Mouse (Mus musculus) CH12.LX (cell line): ENCODE measurements around the gene Kntc1. TPM values are rescaled to one million over a fixed set of nuclear protein-coding genes. Genes with fewer than 3 reads are reported as not detected.

Experiments used
- DNase-seq: peaks from one replicate; pipeline ENCODE4 v3.0.0-alpha.2; 2013; ENCODE audit errors: extremely low read depth
- H3K27ac ChIP-seq: 2 replicates; pipeline ENCODE4 v1.5.1; 2012; ENCODE audit warnings: low read depth, mild to moderate bottlenecking, control low read depth, moderate library complexity; ENCODE audit not compliant: insufficient read depth
- H3K27me3 ChIP-seq: replicated peaks from 2 replicates; pipeline ENCODE3; 2012; ENCODE audit warnings: inconsistent platforms
- H3K36me3 ChIP-seq, 2 experiments: replicated peaks in 1 of 2; 2 replicates each; pipeline versions ENCODE3 to v1.6.1; 2012; ENCODE audit warnings: inconsistent platforms in 1 of 2, low read length in 1 of 2, mild to moderate bottlenecking in 1 of 2, mixed read lengths in 1 of 2, moderate library complexity in 1 of 2; ENCODE audit not compliant: control insufficient read depth in 1 of 2, insufficient read depth in 1 of 2
- H3K4me1 ChIP-seq, 2 experiments: 2 replicates each; pipeline ENCODE4 v1.6.1; 2012; ENCODE audit warnings: inconsistent platforms in 1 of 2, moderate library complexity in 1 of 2; ENCODE audit not compliant: insufficient read depth in 2 of 2, control insufficient read depth in 1 of 2
- H3K4me2 ChIP-seq: 2 replicates; pipeline ENCODE4 v1.6.1; 2012; ENCODE audit warnings: low read depth, mild to moderate bottlenecking, control low read depth; ENCODE audit not compliant: poor library complexity, insufficient read depth, severe bottlenecking
- H3K4me3 ChIP-seq, 3 experiments: fragments of 150-350 bp in 1 of 3; sonication (generic) in 1 of 3; replicated peaks in 1 of 3; 2 replicates each; pipeline versions ENCODE3 to v1.5.1; 2011 to 2012; ENCODE audit warnings: low read depth in 2 of 3, low read length in 2 of 3, mild to moderate bottlenecking in 2 of 3, moderate library complexity in 2 of 3, control low read depth in 1 of 3, improper control_type of control experiment in 1 of 3, inconsistent platforms in 1 of 3, mixed read lengths in 1 of 3; ENCODE audit not compliant: poor library complexity in 1 of 3
- H3K79me2 ChIP-seq: replicated peaks from 2 replicates; pipeline ENCODE4 v1.6.1; 2012; ENCODE audit warnings: mild to moderate bottlenecking, moderate library complexity; ENCODE audit not compliant: control insufficient read depth, poor library complexity, insufficient read depth, severe bottlenecking; ENCODE audit errors: extremely low read depth
- H3K9ac ChIP-seq: 2 replicates; pipeline ENCODE4 v1.6.1; 2012; ENCODE audit warnings: low read depth, mild to moderate bottlenecking, control low read depth, moderate library complexity; ENCODE audit not compliant: insufficient read depth
- H3K9me3 ChIP-seq: replicated peaks from 2 replicates; pipeline ENCODE3; 2012; ENCODE audit warnings: low read length, inconsistent platforms, mixed read lengths
- BHLHE40 ChIP-seq: IDR thresholded peaks from 2 replicates; pipeline ENCODE4 v1.6.1; 2011; ENCODE audit warnings: mild to moderate bottlenecking, low read depth, low read length, improper control_type of control experiment
- CHD2 ChIP-seq: IDR thresholded peaks from 2 replicates; pipeline ENCODE4 v1.6.1; 2011; ENCODE audit warnings: low read length, improper control_type of control experiment
- CTCF ChIP-seq, 2 experiments: IDR thresholded peaks in 1 of 2; conservative IDR thresholded peaks in 1 of 2; 2 replicates each; pipeline ENCODE4 v1.5.1; 2011 to 2012; ENCODE audit warnings: low read depth in 2 of 2, low read length in 2 of 2, improper control_type of control experiment in 1 of 2, inconsistent platforms in 1 of 2, mild to moderate bottlenecking in 1 of 2, moderate library complexity in 1 of 2
- GABPA ChIP-seq: IDR thresholded peaks from 2 replicates; pipeline ENCODE4 v1.6.1; 2012; ENCODE audit warnings: low read depth, low read length, improper control_type of control experiment, inconsistent platforms; ENCODE audit not compliant: insufficient replicate concordance
- IRF4 ChIP-seq: IDR thresholded peaks from 2 replicates; pipeline ENCODE4 v1.6.1; 2014; ENCODE audit warnings: low read depth, mild to moderate bottlenecking, inconsistent platforms, low read length, improper control_type of control experiment
- JUN ChIP-seq: IDR thresholded peaks from 2 replicates; pipeline ENCODE4 v1.6.1; 2011; ENCODE audit warnings: low read depth, mild to moderate bottlenecking, low read length, improper control_type of control experiment, moderate library complexity; ENCODE audit not compliant: insufficient read depth
- JUND ChIP-seq: conservative IDR thresholded peaks from 2 replicates; pipeline ENCODE4 v1.6.1; 2011; ENCODE audit warnings: low read depth, low read length, improper control_type of control experiment
- KAT2A ChIP-seq: IDR thresholded peaks from 2 replicates; pipeline ENCODE4 v1.6.1; 2012; ENCODE audit warnings: low read length, improper control_type of control experiment, inconsistent platforms; ENCODE audit not compliant: insufficient replicate concordance
- MAFK ChIP-seq: IDR thresholded peaks from 2 replicates; pipeline ENCODE4 v1.6.1; 2011; ENCODE audit warnings: low read length, improper control_type of control experiment; ENCODE audit not compliant: insufficient replicate concordance
- MAX ChIP-seq: IDR thresholded peaks from 2 replicates; pipeline ENCODE4 v1.6.1; 2011; ENCODE audit warnings: low read length, improper control_type of control experiment
- MEF2A ChIP-seq: IDR thresholded peaks from 2 replicates; pipeline ENCODE4 v1.6.1; 2014; ENCODE audit warnings: low read depth, mild to moderate bottlenecking, inconsistent platforms, low read length, improper control_type of control experiment, borderline replicate concordance
- MXI1 ChIP-seq: IDR thresholded peaks from 2 replicates; pipeline ENCODE4 v1.6.1; 2011; ENCODE audit warnings: mild to moderate bottlenecking, low read depth, low read length, improper control_type of control experiment
- MYC ChIP-seq: IDR thresholded peaks from 2 replicates; pipeline ENCODE4 v1.6.1; 2011; ENCODE audit warnings: low read depth, mild to moderate bottlenecking, improper control_type of control experiment, low read length
- NELFE ChIP-seq: IDR thresholded peaks from 2 replicates; pipeline ENCODE4 v1.6.1; 2011; ENCODE audit warnings: low read depth, low read length, improper control_type of control experiment
- NRF1 ChIP-seq: IDR thresholded peaks from 2 replicates; pipeline ENCODE4 v1.6.1; 2014; ENCODE audit warnings: low read depth, mild to moderate bottlenecking, inconsistent platforms, low read length, improper control_type of control experiment, moderate library complexity
- PAX5 ChIP-seq: IDR thresholded peaks from 2 replicates; pipeline ENCODE4 v1.6.1; 2012; ENCODE audit warnings: low read length, inconsistent platforms, mixed read lengths
- POLR2A ChIP-seq: IDR thresholded peaks from 2 replicates; pipeline ENCODE4 v1.6.1; 2011; ENCODE audit warnings: low read depth, mild to moderate bottlenecking, improper control_type of control experiment, low read length
- POLR2AphosphoS2 ChIP-seq: IDR thresholded peaks from 2 replicates; pipeline ENCODE4 v1.6.1; 2011; ENCODE audit warnings: low read depth, low read length, improper control_type of control experiment
- RAD21 ChIP-seq: IDR thresholded peaks from 2 replicates; pipeline ENCODE4 v1.6.1; 2011; ENCODE audit warnings: low read depth, mild to moderate bottlenecking, low read length, improper control_type of control experiment, moderate library complexity
- RCOR1 ChIP-seq: conservative IDR thresholded peaks from 2 replicates; pipeline ENCODE4 v1.6.1; 2012; ENCODE audit warnings: low read depth, mild to moderate bottlenecking, inconsistent platforms, low read length, improper control_type of control experiment
- SIN3A ChIP-seq: IDR thresholded peaks from 2 replicates; pipeline ENCODE4 v1.6.1; 2012; ENCODE audit warnings: low read length, improper control_type of control experiment, inconsistent platforms
- SMC3 ChIP-seq: IDR thresholded peaks from 2 replicates; pipeline ENCODE4 v1.6.1; 2011; ENCODE audit warnings: low read depth, low read length, improper control_type of control experiment
- TBP ChIP-seq: conservative IDR thresholded peaks from 2 replicates; pipeline ENCODE4 v1.6.1; 2011; ENCODE audit warnings: low read depth, low read length, improper control_type of control experiment
- TCF12 ChIP-seq: IDR thresholded peaks from 2 replicates; pipeline ENCODE4 v1.6.1; 2014; ENCODE audit warnings: low read depth, mild to moderate bottlenecking, inconsistent platforms, low read length, improper control_type of control experiment
- USF2 ChIP-seq: conservative IDR thresholded peaks from 2 replicates; pipeline ENCODE4 v1.6.1; 2011; ENCODE audit warnings: low read depth, low read length, improper control_type of control experiment
- ZC3H11A ChIP-seq: IDR thresholded peaks from 2 replicates; pipeline ENCODE4 v1.6.1; 2012; ENCODE audit warnings: low read depth, mild to moderate bottlenecking, inconsistent platforms, low read length, improper control_type of control experiment
- ZKSCAN1 ChIP-seq: IDR thresholded peaks from 2 replicates; pipeline ENCODE4 v1.6.1; 2012; ENCODE audit warnings: low read depth, inconsistent platforms, low read length, improper control_type of control experiment, borderline replicate concordance
- ZMIZ1 ChIP-seq: IDR thresholded peaks from 2 replicates; pipeline ENCODE4 v1.6.1; 2012; ENCODE audit warnings: low read depth, mild to moderate bottlenecking, inconsistent platforms, low read length, improper control_type of control experiment
- dilution Hi-C: fragments of 300-500 bp; cut with MboI; formaldehyde crosslinking; loops from 2 replicates; pipeline ENCODE4 v1.14.3; 2020; ENCODE audit warnings: low sequenced_read_pairs; ENCODE audit not compliant: extremely low pct_unique_long_range_greater_than_20kb, extremely low pct_ligation_motif_present
- in situ Hi-C: fragments of 300-500 bp; cut with MboI; formaldehyde crosslinking; loops from 3 replicates; pipeline ENCODE4 v1.14.3; 2019; ENCODE audit warnings: low sequenced_read_pairs, low pct_ligation_motif_present, low pct_unique_long_range_greater_than_20kb, mixed read lengths
- polyA plus RNA-seq: library from polyadenylated mRNA; unstranded; fragments of >175 nt; gene quantifications from 2 replicates; pipeline ENCODE4 v1.2.1, GENCODE M21; 2012; ENCODE audit warnings: low read depth; ENCODE audit not compliant: insufficient read length
- total RNA-seq, 2 experiments: library from RNA; depleted of rRNA; stranded (reverse); fragments of 300-350 nt in 1 of 2; fragments of >200 nt in 1 of 2; gene quantifications; 2 replicates each; pipeline ENCODE4 v1.2.3; 2012 to 2014

Kntc1 gene
- total and polyA plus RNA-seq, 3 experiments = 30.4 to 37.4 (median 30.5) TPM

DNA sequence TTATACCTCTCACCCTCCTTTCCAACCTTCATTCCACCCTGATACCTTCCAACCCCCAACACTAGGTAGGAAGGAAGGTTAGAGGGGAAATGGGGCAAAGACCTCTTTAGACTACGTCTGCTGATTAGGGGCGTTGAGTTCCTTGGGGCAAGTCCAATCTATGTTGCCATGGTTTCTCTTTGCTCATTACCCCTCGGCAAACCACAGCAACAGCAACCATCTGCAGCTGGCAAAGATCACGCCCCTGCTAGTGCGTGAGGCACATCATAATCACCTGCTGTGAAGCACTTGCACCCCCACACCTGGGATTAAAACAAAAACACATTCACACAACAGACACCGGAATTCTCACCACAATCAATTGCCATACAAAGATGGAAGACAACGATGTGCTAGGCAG, 73.2 kb downstream of the Kntc1 start:
- Histone ChIP-seq H3K9ac (no peak overlapping the region), H3K79me2 (no peaks in the 10 kb centered on the region), H3K4me1 (peaks cover 10 to 34% of the 10 kb centered on the region in 2 experiments), H3K9me3 (no peaks in the 10 kb centered on the region), H3K27ac (no peak overlapping the region), H3K27me3 (no peaks in the 10 kb centered on the region), H3K36me3 (peaks cover 26 to 59% of the 10 kb centered on the region in 2 experiments), H3K4me2 (no peak overlapping the region), H3K4me3 (no peak overlapping the region)
- DNase-seq = peak; percentile 28
- in situ Hi-C loops (loop anchor here (5.0 kb wide), 1 partner anchor 85 kb away; the partner anchor contains the start of gene Denr), dilution Hi-C loops (no loop called here)
- TF ChIP-seq CHD2 = no peak
- no peak for TF ChIP-seq MAX
- TF ChIP-seq TBP = no peak
- no peak for TF ChIP-seq MXI1
- peak; percentile 20; the same call in 1 of the 2 replicates for TF ChIP-seq BHLHE40

DNA sequence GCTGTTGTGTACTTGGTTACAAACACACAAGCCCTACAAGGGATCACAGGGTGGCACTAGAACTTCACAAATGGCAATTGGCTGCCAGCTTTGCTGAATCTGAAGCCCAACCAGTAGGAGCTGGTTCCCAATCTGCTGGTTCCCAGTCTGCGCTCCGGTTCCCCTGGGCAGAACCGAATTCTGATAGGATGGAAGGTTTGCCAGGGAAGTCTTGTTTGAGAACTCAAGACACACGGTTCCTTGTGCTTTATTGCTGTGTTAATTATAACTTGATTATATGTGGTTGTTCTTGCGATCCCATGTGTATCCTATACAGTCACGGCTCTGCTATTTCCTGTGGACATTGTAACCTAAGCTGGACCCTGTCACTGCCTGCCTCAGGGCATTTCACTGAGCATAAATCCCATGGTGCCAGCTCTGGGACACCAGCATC, 78.2 kb downstream of the Kntc1 start:
- Histone ChIP-seq H3K9me3 (no peaks in the 10 kb centered on the region), H3K4me3 (no peak overlapping the region), H3K79me2 (no peaks in the 10 kb centered on the region), H3K4me1 (peaks cover 0 to 17% of the 10 kb centered on the region in 2 experiments; a peak in 2 of 4 replicates), H3K4me2 (no peak overlapping the region), H3K27me3 (no peaks in the 10 kb centered on the region), H3K27ac (no peak overlapping the region), H3K9ac (no peak overlapping the region), H3K36me3 (peaks cover 4 to 22% of the 10 kb centered on the region in 2 experiments)
- in situ Hi-C loops (no loop called here), dilution Hi-C loops (no loop called here)
- TF ChIP-seq PAX5 (no peak), TCF12 (no peak), ZKSCAN1 (no peak), USF2 (no peak), CTCF (conservative IDR thresholded peaks at IDR 0.05 in 1 of 2, IDR thresholded peaks at IDR 0.05 in 1 of 2; ENCODE audit: low read depth in 2 of 2, low read length in 2 of 2) (peak in 1 of 2 experiments; percentile 50; a peak in 2 of 4 replicates), RCOR1 (no peak), CHD2 (no peak), POLR2AphosphoS2 (no peak), ZC3H11A (no peak), KAT2A (no peak), GABPA (no peak), NRF1 (no peak), BHLHE40 (no peak), SIN3A (no peak), ZMIZ1 (no peak), MYC (no peak), SMC3 (peak; percentile 39), TBP (no peak), POLR2A (no peak), IRF4 (no peak), NELFE (no peak), MAX (no peak), MAFK (no peak), JUN (no peak), MEF2A (no peak), RAD21 (peak; percentile 58), JUND (no peak)
- DNase-seq = no peak
